Mouse (Mus musculus): ENCODE measurements at regions not wholly inside any gene's neighbourhood (a gene's known extent, or its start where the extent isn't known, plus 50 kb on each side); places are given as distances from the start of the nearest gene placed in this dataset.

GRCm38 (mm10) chr10:11841494-11841893, 498.3 kb downstream of the Epm2a start:
- no peaks in the 10 kb centered on the region for H3K4me1 ChIP-seq
- H3K9me3 ChIP-seq (replicated peaks): no peaks in the 10 kb centered on the region
- H3K4me2 ChIP-seq (replicated peaks): no peak overlapping the region
- ATAC-seq (ENCODE audit: low FRiP score): no peak
- no peak overlapping the region for H3K4me3 ChIP-seq
- H3K27me3 ChIP-seq: no peaks in the 10 kb centered on the region
- H3K27ac ChIP-seq: no peak overlapping the region
- H3K36me3 ChIP-seq: no peaks in the 10 kb centered on the region
- WGBS: 93% methylated on average over 7 of the region's 7 CpGs
- H3K9ac ChIP-seq: no peak overlapping the region

- H3K9me3 ChIP-seq (replicated peaks): no peaks in the 10 kb centered on the region
- no peaks in the 10 kb centered on the region for H3K27me3 ChIP-seq
- no peak overlapping the region for H3K9ac ChIP-seq
- no peak for ATAC-seq (ENCODE audit: low FRiP score)
- no peaks in the 10 kb centered on the region for H3K36me3 ChIP-seq
- H3K4me3 ChIP-seq: no peak overlapping the region
- WGBS: 26% methylated on average over 1 of the region's 1 CpGs
- no peak overlapping the region for H3K27ac ChIP-seq
- no peaks in the 10 kb centered on the region for H3K4me1 ChIP-seq
- no peak overlapping the region for H3K4me2 ChIP-seq (replicated peaks)
Observed at GRCm38 (mm10) chr10:11846141-11846540, 502.9 kb downstream of the Epm2a start.

- WGBS: 44% methylated on average over 5 of the region's 5 CpGs
- no peak overlapping the region for H3K27ac ChIP-seq
- ATAC-seq (ENCODE audit: low FRiP score): peak; percentile 42; the same call in 1 of the 2 replicates
Observed at GRCm38 (mm10) chr10:11875145-11876131, 532.2 kb downstream of the Epm2a start.

GRCm38 (mm10) chr10:11886237-11886636, 543.0 kb downstream of the Epm2a start:
- no peak overlapping the region for H3K27ac ChIP-seq
- no peaks in the 10 kb centered on the region for H3K36me3 ChIP-seq
- no peaks in the 10 kb centered on the region for H3K27me3 ChIP-seq
- H3K4me1 ChIP-seq: no peaks in the 10 kb centered on the region
- no peak overlapping the region for H3K4me2 ChIP-seq (replicated peaks)
- no peaks in the 10 kb centered on the region for H3K9me3 ChIP-seq (replicated peaks)
- 90% methylated on average over 4 of the region's 4 CpGs for WGBS
- H3K4me3 ChIP-seq: no peak overlapping the region
- no peak for ATAC-seq (ENCODE audit: low FRiP score)
- no peak overlapping the region for H3K9ac ChIP-seq

More at GRCm38 (mm10) chr10:11875145-11876131, 532.2 kb downstream of the Epm2a start:
- Histone ChIP-seq H3K36me3 (no peaks in the 10 kb centered on the region), H3K4me1 (peaks cover 7% of the 10 kb centered on the region; the same call in 1 of the 2 replicates), H3K27me3 (no peaks in the 10 kb centered on the region), H3K4me3 (no peak overlapping the region), H3K9me3 (replicated peaks) (no peaks in the 10 kb centered on the region), H3K4me2 (replicated peaks) (no peak overlapping the region), H3K9ac (no peak overlapping the region)

GRCm38 (mm10) chr10:11888953-11889352, 545.7 kb downstream of the Epm2a start:
- H3K9me3 ChIP-seq (replicated peaks): no peaks in the 10 kb centered on the region
- WGBS: 75% methylated on average over 2 of the region's 2 CpGs
- no peaks in the 10 kb centered on the region for H3K27me3 ChIP-seq
- no peak overlapping the region for H3K4me3 ChIP-seq
- no peak overlapping the region for H3K4me2 ChIP-seq (replicated peaks)
- ATAC-seq (ENCODE audit: low FRiP score): no peak
- no peak overlapping the region for H3K27ac ChIP-seq
- no peaks in the 10 kb centered on the region for H3K4me1 ChIP-seq
- H3K9ac ChIP-seq: no peak overlapping the region
- H3K36me3 ChIP-seq: no peaks in the 10 kb centered on the region

- 93% methylated on average over 3 of the region's 3 CpGs for WGBS
- Histone ChIP-seq H3K36me3 (no peaks in the 10 kb centered on the region), H3K4me1 (no peaks in the 10 kb centered on the region), H3K27me3 (no peaks in the 10 kb centered on the region), H3K9me3 (replicated peaks) (no peaks in the 10 kb centered on the region), H3K27ac (no peak overlapping the region), H3K4me2 (replicated peaks) (no peak overlapping the region), H3K9ac (no peak overlapping the region), H3K4me3 (no peak overlapping the region)
- no peak for ATAC-seq (ENCODE audit: low FRiP score)
Observed at GRCm38 (mm10) chr10:11922132-11922531, 578.9 kb downstream of the Epm2a start.

- no peak overlapping the region for H3K4me3 ChIP-seq
- H3K4me2 ChIP-seq (replicated peaks): no peak overlapping the region
- no peaks in the 10 kb centered on the region for H3K36me3 ChIP-seq
- H3K27me3 ChIP-seq: no peaks in the 10 kb centered on the region
- H3K4me1 ChIP-seq: no peaks in the 10 kb centered on the region
- no peak overlapping the region for H3K27ac ChIP-seq
- WGBS: 85% methylated on average over 2 of the region's 2 CpGs
- no peak for ATAC-seq (ENCODE audit: low FRiP score)
- no peak overlapping the region for H3K9ac ChIP-seq
- no peaks in the 10 kb centered on the region for H3K9me3 ChIP-seq (replicated peaks)
Observed at GRCm38 (mm10) chr10:11938164-11938563, 595.0 kb downstream of the Epm2a start.

- 81% methylated on average over 2 of the region's 2 CpGs for WGBS
- no peak overlapping the region for H3K27ac ChIP-seq
- H3K4me2 ChIP-seq (replicated peaks): no peak overlapping the region
- ATAC-seq (ENCODE audit: low FRiP score): no peak
- H3K27me3 ChIP-seq: no peaks in the 10 kb centered on the region
- H3K9me3 ChIP-seq (replicated peaks): no peaks in the 10 kb centered on the region
- no peak overlapping the region for H3K9ac ChIP-seq
- H3K4me3 ChIP-seq: no peak overlapping the region
- H3K4me1 ChIP-seq: no peaks in the 10 kb centered on the region
- H3K36me3 ChIP-seq: no peaks in the 10 kb centered on the region
Observed at GRCm38 (mm10) chr10:11942772-11943171, 599.6 kb downstream of the Epm2a start.

GRCm38 (mm10) chr10:11960327-11960922, 617.2 kb downstream of the Epm2a start:
- H3K36me3 ChIP-seq: no peaks in the 10 kb centered on the region
- H3K4me3 ChIP-seq: no peak overlapping the region
- ATAC-seq (ENCODE audit: low FRiP score): peak; percentile 89
- no peak overlapping the region for H3K27ac ChIP-seq
- H3K9ac ChIP-seq: no peak overlapping the region
- H3K4me1 ChIP-seq: peaks cover 5% of the 10 kb centered on the region; the same call in 1 of the 2 replicates
- WGBS: 15% methylated on average over 3 of the region's 3 CpGs
- H3K4me2 ChIP-seq (replicated peaks): no peak overlapping the region
- no peaks in the 10 kb centered on the region for H3K27me3 ChIP-seq
- no peaks in the 10 kb centered on the region for H3K9me3 ChIP-seq (replicated peaks)

- ATAC-seq (ENCODE audit: low FRiP score): no peak
- 29% methylated on average over 3 of the region's 3 CpGs for WGBS
Observed at GRCm38 (mm10) chr10:12004966-12005365, 661.8 kb downstream of the Epm2a start.

GRCm38 (mm10) chr10:12005889-12006288, 662.7 kb downstream of the Epm2a start:
- H3K4me3 ChIP-seq: no peak overlapping the region
- no peaks in the 10 kb centered on the region for H3K9me3 ChIP-seq (replicated peaks)
- no peak for ATAC-seq (ENCODE audit: low FRiP score)
- no peaks in the 10 kb centered on the region for H3K36me3 ChIP-seq
- no peak overlapping the region for H3K9ac ChIP-seq
- H3K27ac ChIP-seq: no peak overlapping the region
- no peak overlapping the region for H3K4me2 ChIP-seq (replicated peaks)
- H3K4me1 ChIP-seq: no peaks in the 10 kb centered on the region
- no peaks in the 10 kb centered on the region for H3K27me3 ChIP-seq
- 46% methylated on average over 1 of the region's 1 CpGs for WGBS

More at GRCm38 (mm10) chr10:12004966-12005365, 661.8 kb downstream of the Epm2a start:
- H3K27ac ChIP-seq: no peak overlapping the region; the same call in 1 of the 2 replicates
- no peak overlapping the region for H3K4me3 ChIP-seq
- no peaks in the 10 kb centered on the region for H3K36me3 ChIP-seq
- no peaks in the 10 kb centered on the region for H3K4me1 ChIP-seq
- no peak overlapping the region for H3K9ac ChIP-seq
- no peak overlapping the region for H3K4me2 ChIP-seq (replicated peaks)
- no peaks in the 10 kb centered on the region for H3K27me3 ChIP-seq
- H3K9me3 ChIP-seq (replicated peaks): no peaks in the 10 kb centered on the region

- whole genome bisulfite sequencing: 86% methylated on average over 2 of the region's 2 CpGs
- no peaks in the 10 kb centered on the region for H3K27me3 ChIP-seq
- ATAC-seq (ENCODE audit: low FRiP score): no peak
Observed at GRCm38 (mm10) chr10:12017286-12017685, 674.1 kb downstream of the Epm2a start.

More at GRCm38 (mm10) chr10:12017286-12017685, 674.1 kb downstream of the Epm2a start:
- Histone ChIP-seq H3K4me3 (no peak overlapping the region), H3K4me1 (no peaks in the 10 kb centered on the region), H3K9me3 (replicated peaks) (no peaks in the 10 kb centered on the region), H3K27ac (no peak overlapping the region), H3K9ac (no peak overlapping the region), H3K36me3 (no peaks in the 10 kb centered on the region), H3K4me2 (replicated peaks) (no peak overlapping the region)
